Mouse (Mus musculus): Measurements from ENCODE around the gene Kcne1l. TPM values are rescaled to one million over a fixed set of nuclear protein-coding genes. Genes with fewer than 3 reads are reported as not detected.

Gene Kcne1l
- total and polyA plus RNA-seq, 3 experiments = not detected

DNA sequence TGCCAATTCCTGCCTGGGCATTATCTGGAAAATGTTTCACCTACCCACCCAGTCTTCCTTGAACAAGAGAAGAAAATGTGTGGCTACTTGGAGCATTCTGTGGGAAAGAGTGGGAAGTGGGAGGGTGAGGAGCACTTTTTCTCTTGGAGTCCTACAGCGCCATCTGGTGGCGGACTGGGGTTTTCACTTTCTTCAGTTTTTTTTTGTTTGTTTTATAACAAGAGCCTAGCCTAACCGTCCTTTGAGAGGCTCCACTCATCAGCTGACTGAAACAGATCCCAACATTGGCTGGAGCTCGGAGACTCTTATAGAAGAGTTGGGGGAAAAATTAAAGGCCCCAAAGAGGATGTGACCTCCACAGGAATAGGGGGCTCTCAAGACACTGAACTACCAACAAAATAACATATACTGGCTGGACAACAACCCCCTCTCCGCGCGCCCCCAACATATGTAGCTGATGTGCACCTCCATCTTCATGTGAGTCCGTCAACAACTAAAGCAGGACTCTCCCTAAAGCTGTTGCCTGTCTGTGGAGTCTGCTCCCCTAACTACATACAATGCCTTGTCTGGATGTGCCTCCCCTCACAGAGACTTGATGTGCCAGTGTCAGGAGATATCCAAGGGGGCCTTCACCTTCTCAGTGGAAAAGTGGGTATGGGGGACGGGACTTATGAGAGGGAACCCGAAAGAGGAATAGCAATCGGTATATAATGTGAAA lies 8.4 kb upstream of the Kcne1l start:
- TF ChIP-seq CTCF (IDR thresholded peaks at IDR 0.05; ENCODE audit: low read depth, low read length) (0 out of 2 replicates have a peak, but pooled peaks have one; percentile 32), GATA1 (IDR thresholded peaks at IDR 0.05; ENCODE audit: borderline replicate concordance, low read length) (no peak)
- no peaks in the 10 kb centered on the region for H3K9me3 ChIP-seq (replicated peaks)
- no peaks in the 10 kb centered on the region for H3K27me3 ChIP-seq (ENCODE audit: insufficient read depth, low read length)
- no peak overlapping the region for H3K4me3 ChIP-seq (ENCODE audit: low read depth, low read length)
- DNase-seq (ENCODE audit: low spot score) (no peak), ATAC-seq (ENCODE audit: extremely low read depth, insufficient number of reproducible peaks, low FRiP score, poor library complexity, severe bottlenecking) (no peak)
- no peaks in the 10 kb centered on the region for H3K4me1 ChIP-seq (ENCODE audit: insufficient read depth, low read depth, low read length)
- H3K36me3 ChIP-seq (replicated peaks) = peaks cover 12% of the 10 kb centered on the region

GRCm38 (mm10) chrX:142310431-142310830 lies 4.3 kb upstream of the Kcne1l start:
- TF ChIP-seq CTCF (IDR thresholded peaks at IDR 0.05; ENCODE audit: low read depth, low read length) (no peak), GATA1 (IDR thresholded peaks at IDR 0.05; ENCODE audit: borderline replicate concordance, low read length) (no peak), TAL1 (conservative IDR thresholded peaks at IDR 0.05; ENCODE audit: low read depth, low read length) (no peak), GATA2 (IDR thresholded peaks at IDR 0.05; ENCODE audit: borderline replicate concordance, low read depth, low read length) (no peak), POLR2AphosphoS5 (IDR thresholded peaks at IDR 0.05; ENCODE audit: insufficient replicate concordance, low read depth, low read length) (no peak)
- no peak for DNase-seq (ENCODE audit: low spot score)
- Histone ChIP-seq H3K4me1 (ENCODE audit: insufficient read depth, low read depth, low read length) (no peaks in the 10 kb centered on the region), H3K9me3 (replicated peaks) (no peaks in the 10 kb centered on the region), H3K36me3 (replicated peaks) (peaks cover 4% of the 10 kb centered on the region), H3K27me3 (ENCODE audit: insufficient read depth, low read length) (peaks cover 6% of the 10 kb centered on the region; the same call in 1 of the 2 replicates), H3K4me3 (ENCODE audit: low read depth, low read length) (no peak overlapping the region)
- ATAC-seq (ENCODE audit: extremely low read depth, insufficient number of reproducible peaks, low FRiP score, poor library complexity, severe bottlenecking) = no peak

DNA sequence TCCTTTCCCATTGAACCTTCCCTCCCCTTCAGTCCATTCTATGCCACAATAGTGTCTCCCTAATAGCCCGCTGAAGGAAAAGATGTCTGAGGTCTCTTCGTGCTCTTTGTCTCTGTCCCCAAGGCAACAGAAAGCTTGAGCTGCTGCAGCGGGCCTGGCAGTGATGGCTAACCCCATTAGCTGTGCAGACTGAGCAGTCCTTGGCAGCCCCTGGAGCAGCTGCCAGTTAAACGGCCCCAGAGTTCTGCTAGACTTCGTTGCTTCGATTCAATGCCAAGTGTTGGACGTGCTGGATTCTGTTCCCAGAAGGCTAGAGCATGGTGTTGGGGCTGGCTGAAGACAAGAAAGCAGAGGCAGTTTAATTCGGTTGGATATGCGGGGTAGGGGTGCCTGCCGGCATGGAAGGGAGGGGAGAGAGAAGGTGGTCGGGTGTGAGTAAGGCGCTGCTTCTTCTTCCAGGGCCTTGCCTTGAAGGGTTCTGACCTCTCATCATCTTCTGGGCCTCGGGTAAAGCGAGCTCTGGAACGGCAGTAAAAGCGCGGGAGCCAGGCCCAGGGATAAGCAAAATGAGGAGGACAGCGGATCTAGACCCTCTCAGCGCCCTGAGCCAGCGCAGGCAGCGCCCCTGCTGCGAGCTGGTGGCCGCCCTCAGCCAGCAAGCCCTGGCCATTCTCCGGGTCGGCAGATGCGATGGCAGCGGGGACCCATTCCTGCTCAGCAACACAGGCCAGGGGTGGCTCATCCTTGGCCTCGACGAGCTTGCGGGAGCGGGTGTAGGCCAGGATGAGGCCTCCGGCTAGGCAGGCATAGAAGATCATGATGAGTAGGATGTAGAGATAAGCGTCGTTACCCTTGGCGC lies 855 bp downstream of the Kcne1l start:
- no peak for TF ChIP-seq TAL1 (conservative IDR thresholded peaks at IDR 0.05; ENCODE audit: low read depth, low read length)
- no peak for TF ChIP-seq GATA2 (IDR thresholded peaks at IDR 0.05; ENCODE audit: borderline replicate concordance, low read depth, low read length)
- no peak for TF ChIP-seq GATA1 (IDR thresholded peaks at IDR 0.05; ENCODE audit: borderline replicate concordance, low read length)
- TF ChIP-seq CTCF (IDR thresholded peaks at IDR 0.05; ENCODE audit: low read depth, low read length) = no peak
- no peak for TF ChIP-seq POLR2AphosphoS5 (IDR thresholded peaks at IDR 0.05; ENCODE audit: insufficient replicate concordance, low read depth, low read length)
- ATAC-seq (ENCODE audit: extremely low read depth, insufficient number of reproducible peaks, low FRiP score, poor library complexity, severe bottlenecking) (no peak), DNase-seq (ENCODE audit: low spot score) (no peak)
- Histone ChIP-seq H3K4me1 (ENCODE audit: insufficient read depth, low read depth, low read length) (no peaks in the 10 kb centered on the region), H3K27me3 (ENCODE audit: insufficient read depth, low read length) (peaks cover 11% of the 10 kb centered on the region; the same call in 1 of the 2 replicates), H3K9me3 (replicated peaks) (no peaks in the 10 kb centered on the region), H3K36me3 (replicated peaks) (no peaks in the 10 kb centered on the region), H3K4me3 (ENCODE audit: low read depth, low read length) (no peak overlapping the region)

DNA sequence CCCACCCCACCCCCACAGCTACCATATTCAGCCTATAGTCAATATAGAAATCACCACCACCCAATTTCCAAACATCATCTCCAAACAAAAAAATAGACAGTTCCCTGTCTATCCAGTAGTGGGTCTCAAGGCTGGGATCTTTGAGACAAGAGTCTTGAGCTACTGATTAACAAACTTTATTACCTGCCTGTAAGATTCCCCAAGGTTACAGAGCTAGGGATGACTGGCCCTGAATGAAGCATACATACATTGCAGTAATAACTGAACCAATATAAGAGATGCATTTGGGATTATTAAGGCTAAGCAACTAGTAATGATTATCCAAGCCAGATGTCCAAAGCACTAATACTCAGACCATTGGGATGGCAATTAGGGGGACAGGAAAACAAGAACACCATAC lies 1.5 kb downstream of the Kcne1l start:
- Histone ChIP-seq H3K4me3 (ENCODE audit: low read depth, low read length) (no peak overlapping the region), H3K36me3 (replicated peaks) (no peaks in the 10 kb centered on the region), H3K9me3 (replicated peaks) (no peaks in the 10 kb centered on the region), H3K27me3 (ENCODE audit: insufficient read depth, low read length) (peaks cover 11% of the 10 kb centered on the region; the same call in 1 of the 2 replicates), H3K4me1 (ENCODE audit: insufficient read depth, low read depth, low read length) (no peaks in the 10 kb centered on the region)
- DNase-seq (ENCODE audit: low spot score) = no peak
- TF ChIP-seq POLR2AphosphoS5 (IDR thresholded peaks at IDR 0.05; ENCODE audit: insufficient replicate concordance, low read depth, low read length) (no peak), GATA1 (IDR thresholded peaks at IDR 0.05; ENCODE audit: borderline replicate concordance, low read length) (no peak), CTCF (IDR thresholded peaks at IDR 0.05; ENCODE audit: low read depth, low read length) (no peak), GATA2 (IDR thresholded peaks at IDR 0.05; ENCODE audit: borderline replicate concordance, low read depth, low read length) (no peak), TAL1 (conservative IDR thresholded peaks at IDR 0.05; ENCODE audit: low read depth, low read length) (no peak)
- no peak for ATAC-seq (ENCODE audit: extremely low read depth, insufficient number of reproducible peaks, low FRiP score, poor library complexity, severe bottlenecking)

DNA sequence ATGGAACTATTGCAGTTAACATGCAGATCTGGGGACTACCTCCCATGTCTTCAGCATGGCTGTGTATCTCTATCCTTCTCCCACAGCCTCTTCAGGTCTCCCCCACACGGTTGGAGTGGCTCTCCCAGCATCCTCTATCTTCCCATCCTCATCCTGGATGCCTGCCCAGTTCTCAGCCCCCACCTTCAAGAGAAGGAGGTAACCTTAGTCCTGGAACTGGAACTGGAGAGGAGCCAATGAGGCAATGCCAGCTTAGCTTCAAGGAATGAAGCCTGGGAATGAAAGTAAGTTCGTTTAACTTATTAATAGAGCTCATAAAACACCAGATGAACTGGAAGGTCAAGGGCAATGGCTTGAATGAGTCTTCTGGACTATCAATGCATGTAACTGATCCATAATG lies 2.6 kb downstream of the Kcne1l start:
- TF ChIP-seq GATA1 (IDR thresholded peaks at IDR 0.05; ENCODE audit: borderline replicate concordance, low read length) (no peak), POLR2AphosphoS5 (IDR thresholded peaks at IDR 0.05; ENCODE audit: insufficient replicate concordance, low read depth, low read length) (no peak), TAL1 (conservative IDR thresholded peaks at IDR 0.05; ENCODE audit: low read depth, low read length) (no peak), CTCF (IDR thresholded peaks at IDR 0.05; ENCODE audit: low read depth, low read length) (no peak), GATA2 (IDR thresholded peaks at IDR 0.05; ENCODE audit: borderline replicate concordance, low read depth, low read length) (no peak)
- Histone ChIP-seq H3K9me3 (replicated peaks) (no peaks in the 10 kb centered on the region), H3K4me1 (ENCODE audit: insufficient read depth, low read depth, low read length) (no peaks in the 10 kb centered on the region), H3K36me3 (replicated peaks) (no peaks in the 10 kb centered on the region), H3K27me3 (ENCODE audit: insufficient read depth, low read length) (peaks cover 11% of the 10 kb centered on the region; the same call in 1 of the 2 replicates), H3K4me3 (ENCODE audit: low read depth, low read length) (no peak overlapping the region)
- ATAC-seq (ENCODE audit: extremely low read depth, insufficient number of reproducible peaks, low FRiP score, poor library complexity, severe bottlenecking) = no peak
- DNase-seq (ENCODE audit: low spot score) = no peak

DNA sequence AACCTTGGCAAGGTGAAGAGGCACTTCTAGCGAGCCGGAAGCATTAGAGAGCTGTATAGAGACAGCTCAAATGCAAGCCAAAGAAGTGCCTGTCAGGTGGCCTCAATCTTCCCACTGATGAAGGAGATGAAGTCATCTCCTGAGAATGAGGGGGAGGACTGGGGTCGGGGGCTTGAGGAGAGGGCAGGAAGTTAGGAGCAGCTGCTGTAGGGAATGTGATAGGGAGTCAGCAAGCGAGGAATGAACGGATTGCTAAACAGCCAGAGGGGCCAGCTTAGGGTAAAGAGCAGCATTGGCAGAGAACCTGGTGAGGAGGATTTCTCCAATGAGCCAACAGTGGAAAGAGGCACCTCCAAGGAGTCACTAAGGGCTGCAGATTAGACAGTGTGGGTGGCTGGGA lies 20.2 kb downstream of the Kcne1l start:
- ATAC-seq (ENCODE audit: extremely low read depth, insufficient number of reproducible peaks, low FRiP score, poor library complexity, severe bottlenecking) (no peak), DNase-seq (ENCODE audit: low spot score) (no peak)
- Histone ChIP-seq H3K4me1 (ENCODE audit: insufficient read depth, low read depth, low read length) (peaks cover 4% of the 10 kb centered on the region), H3K27me3 (ENCODE audit: insufficient read depth, low read length) (peaks cover 3% of the 10 kb centered on the region; the same call in 1 of the 2 replicates), H3K4me3 (ENCODE audit: low read depth, low read length) (no peak overlapping the region), H3K36me3 (replicated peaks) (no peaks in the 10 kb centered on the region), H3K9me3 (replicated peaks) (no peaks in the 10 kb centered on the region)
- TF ChIP-seq POLR2AphosphoS5 (IDR thresholded peaks at IDR 0.05; ENCODE audit: insufficient replicate concordance, low read depth, low read length) = no peak
